Mouse (Mus musculus) intestine, embryonic 15.5 days (tissue): Measurements from ENCODE around the gene Dohh. TPM values are rescaled to one million over a fixed set of nuclear protein-coding genes. Genes with fewer than 3 reads are reported as not detected.

Source experiments
- ATAC-seq: fragments of 200-750 bp; cut with Nextera tagmentation; 2 replicates; pipeline ENCODE4 v1.8.0; 2017; ENCODE audit warnings: moderate TSS enrichment, moderate library complexity
- H3K27ac ChIP-seq: fragments of 300-500 bp; sonication (generic); 2 replicates; pipeline ENCODE4 v1.5.1; 2015; ENCODE audit warnings: mild to moderate bottlenecking, inconsistent platforms
- H3K27me3 ChIP-seq: fragments of 300-500 bp; sonication (generic); replicated peaks from 2 replicates; pipeline ENCODE4 v1.6.1; 2015; ENCODE audit warnings: inconsistent platforms
- H3K36me3 ChIP-seq: fragments of 300-500 bp; sonication (generic); 2 replicates; pipeline ENCODE4 v1.6.1; 2015; ENCODE audit warnings: inconsistent platforms
- H3K4me1 ChIP-seq: fragments of 300-500 bp; sonication (generic); replicated peaks from 2 replicates; pipeline ENCODE4 v1.6.1; 2015; ENCODE audit warnings: inconsistent platforms
- H3K4me2 ChIP-seq: fragments of 300-500 bp; sonication (generic); replicated peaks from 2 replicates; pipeline ENCODE4 v1.6.1; 2015; ENCODE audit warnings: mild to moderate bottlenecking, inconsistent platforms
- H3K4me3 ChIP-seq: fragments of 300-500 bp; sonication (generic); replicated peaks from 2 replicates; pipeline ENCODE4 v1.5.1; 2015; ENCODE audit warnings: inconsistent platforms
- H3K9ac ChIP-seq: fragments of 300-500 bp; sonication (generic); 2 replicates; pipeline ENCODE4 v1.6.1; 2015; ENCODE audit warnings: inconsistent platforms
- H3K9me3 ChIP-seq: fragments of 300-500 bp; sonication (generic); 2 replicates; pipeline ENCODE4 v1.6.1; 2016; ENCODE audit warnings: inconsistent platforms
- WGBS: fragments of 180-500 bp; shearing (Covaris S2); methylation state at CpG from one replicate; pipeline ENCODE4 v1.1.7; 2015; 5-methylcytosine and 5-hydroxymethylcytosine counted together
- polyA plus RNA-seq: library from polyadenylated mRNA; unstranded; fragments of >200 nt; fragmentation: Nextera tagmentation; extraction: Ambion mirVana; gene quantifications from 2 replicates; pipeline ENCODE4 v1.2.1, GENCODE M21; 2015

Gene Dohh
- polyA plus RNA-seq, 1 experiment from 2014 or later: 89.2 TPM

DNA sequence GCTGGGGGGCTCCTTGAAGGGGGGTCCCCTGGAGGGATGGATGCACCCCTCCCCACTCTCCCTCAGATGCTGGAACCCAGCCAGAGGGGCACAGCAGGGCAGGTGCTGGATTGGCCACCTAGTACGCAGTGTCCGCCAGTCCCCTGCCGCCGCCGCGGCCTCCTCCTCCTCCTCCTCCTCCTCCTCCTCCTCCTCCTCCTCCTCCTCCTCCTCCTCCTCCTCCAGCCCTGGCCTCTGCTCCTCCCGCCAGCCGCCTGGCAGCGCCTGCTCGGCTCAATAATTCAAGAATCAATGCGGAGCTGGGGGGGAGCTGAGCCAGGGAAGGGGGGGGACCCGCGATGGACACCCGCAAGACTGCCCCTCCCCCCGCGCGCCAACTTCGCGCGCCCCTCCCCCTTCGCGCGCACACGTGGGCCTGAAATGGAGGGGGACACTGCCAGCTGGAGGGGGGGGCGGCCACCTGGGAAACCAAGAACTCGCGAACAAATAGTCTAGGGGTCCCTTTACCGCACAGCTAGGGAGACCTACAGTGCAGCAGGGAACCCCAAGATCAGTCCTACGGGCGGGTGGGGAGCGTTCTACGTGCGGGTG, 41.9 kb downstream of the Dohh start:
- peak overlapping the region; percentile 51 for H3K27ac ChIP-seq
- H3K9ac ChIP-seq: peak overlapping the region; percentile 73
- H3K9me3 ChIP-seq: no peaks in the 10 kb centered on the region
- no peaks in the 10 kb centered on the region for H3K27me3 ChIP-seq
- no peaks in the 10 kb centered on the region for H3K36me3 ChIP-seq
- 2% methylated on average over 17 of the region's 33 CpGs for WGBS
- H3K4me3 ChIP-seq: peak overlapping the region; percentile 66
- ATAC-seq: no peak
- H3K4me1 ChIP-seq: peaks cover 40% of the 10 kb centered on the region
- peak overlapping the region; percentile 85 for H3K4me2 ChIP-seq

- H3K36me3 ChIP-seq: no peaks in the 10 kb centered on the region
- H3K27me3 ChIP-seq: no peaks in the 10 kb centered on the region
- peak overlapping the region; percentile 85 for H3K4me2 ChIP-seq
- H3K9ac ChIP-seq: peak overlapping the region; percentile 73
- H3K4me3 ChIP-seq: peak overlapping the region; percentile 66
- no peaks in the 10 kb centered on the region for H3K9me3 ChIP-seq
- H3K27ac ChIP-seq: peak overlapping the region; percentile 48; the same call in 1 of the 2 replicates
- no peak for ATAC-seq
- H3K4me1 ChIP-seq: peaks cover 44% of the 10 kb centered on the region
- WGBS: under 1% methylated on average over 38 of the region's 38 CpGs
Measured at GRCm38 (mm10) chr10:81426897-81427296, 42.7 kb downstream of the Dohh start.

DNA sequence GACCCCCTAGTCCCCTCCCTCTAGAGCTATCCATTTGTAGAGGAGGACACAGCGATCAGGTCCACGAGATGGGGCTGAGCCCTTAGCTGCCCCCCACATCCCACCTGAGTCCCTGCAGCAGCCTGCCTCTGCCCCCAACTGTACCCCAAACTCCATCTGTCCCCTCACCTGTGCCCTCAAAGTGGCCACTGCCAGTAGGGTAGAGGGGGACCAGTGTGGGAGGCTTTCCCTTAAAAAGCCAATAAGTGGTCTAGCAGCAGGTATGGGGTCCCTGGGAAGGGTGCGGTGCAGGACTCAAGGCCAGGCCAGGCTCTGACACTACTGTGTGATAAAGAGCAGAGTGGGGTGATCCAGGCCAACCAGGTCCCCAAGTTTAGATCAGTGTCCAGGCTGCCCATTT, 43.1 kb downstream of the Dohh start:
- Histone ChIP-seq H3K9me3 (no peaks in the 10 kb centered on the region), H3K27ac (no peak overlapping the region), H3K4me1 (peaks cover 45% of the 10 kb centered on the region), H3K9ac (peak overlapping the region; percentile 73; the same call in 1 of the 2 replicates), H3K27me3 (no peaks in the 10 kb centered on the region), H3K4me2 (peak overlapping the region; percentile 85), H3K4me3 (peak overlapping the region; percentile 66), H3K36me3 (no peaks in the 10 kb centered on the region)
- WGBS: 35% methylated on average over 3 of the region's 3 CpGs
- no peak for ATAC-seq

DNA sequence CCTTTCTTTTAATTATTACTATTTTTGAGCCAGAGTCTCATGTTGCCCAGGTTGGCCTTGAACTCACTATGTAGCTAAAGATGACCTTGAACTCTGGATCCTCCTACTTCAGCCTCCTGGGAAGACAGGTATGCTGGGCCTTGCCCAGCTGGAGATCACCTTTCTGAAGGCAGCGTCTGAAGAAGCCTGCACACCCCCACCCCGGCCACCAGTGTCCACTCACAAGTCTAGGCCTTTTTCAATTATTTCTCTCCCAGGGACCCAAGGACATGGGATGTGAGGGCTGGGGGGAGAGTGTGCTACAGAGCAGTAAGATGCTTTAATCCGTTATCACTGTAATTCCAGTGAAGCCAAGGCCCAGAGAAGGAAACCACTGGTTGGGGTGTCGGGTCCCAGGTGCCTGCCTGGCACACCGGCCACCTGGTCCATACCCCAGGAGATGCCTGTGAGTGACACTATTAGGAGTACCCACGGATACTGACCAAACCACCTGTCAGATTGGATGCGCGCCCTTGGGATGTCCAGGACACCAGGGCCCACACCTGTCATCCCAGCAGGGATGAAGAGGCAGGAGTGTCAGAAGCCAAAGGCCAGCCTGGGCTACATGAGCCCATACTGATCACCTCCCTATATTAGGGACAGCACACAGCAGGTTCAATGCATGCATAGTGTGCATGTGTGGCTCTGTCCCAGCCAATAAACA, 43.7 kb downstream of the Dohh start:
- 81% methylated on average over 8 of the region's 8 CpGs for WGBS
- no peak for ATAC-seq
- H3K9ac ChIP-seq: no peak overlapping the region
- no peak overlapping the region for H3K4me3 ChIP-seq
- H3K27me3 ChIP-seq: no peaks in the 10 kb centered on the region
- H3K4me1 ChIP-seq: peaks cover 49% of the 10 kb centered on the region
- H3K36me3 ChIP-seq: no peaks in the 10 kb centered on the region
- H3K4me2 ChIP-seq: no peak overlapping the region
- no peak overlapping the region for H3K27ac ChIP-seq
- no peaks in the 10 kb centered on the region for H3K9me3 ChIP-seq

- no peak overlapping the region for H3K4me3 ChIP-seq
- H3K9me3 ChIP-seq: no peaks in the 10 kb centered on the region
- no peaks in the 10 kb centered on the region for H3K36me3 ChIP-seq
- no peak overlapping the region for H3K27ac ChIP-seq
- 86% methylated on average over 7 of the region's 7 CpGs for WGBS
- no peak overlapping the region for H3K4me2 ChIP-seq
- no peak overlapping the region for H3K9ac ChIP-seq
- H3K4me1 ChIP-seq: peaks cover 55% of the 10 kb centered on the region
- no peak for ATAC-seq
- H3K27me3 ChIP-seq: no peaks in the 10 kb centered on the region
Measured at GRCm38 (mm10) chr10:81428507-81428870, 44.3 kb downstream of the Dohh start.

GRCm38 (mm10) chr10:81429092-81429491, 44.9 kb downstream of the Dohh start:
- 0 out of 2 replicates have a peak overlapping the region, but pooled peaks have one; percentile 91 for H3K27ac ChIP-seq
- no peaks in the 10 kb centered on the region for H3K27me3 ChIP-seq
- ATAC-seq: no peak
- H3K9ac ChIP-seq: no peak overlapping the region
- H3K4me3 ChIP-seq: peak overlapping the region; percentile 74; the same call in 1 of the 2 replicates
- WGBS: 38% methylated on average over 2 of the region's 2 CpGs
- no peaks in the 10 kb centered on the region for H3K36me3 ChIP-seq
- peaks cover 57% of the 10 kb centered on the region for H3K4me1 ChIP-seq
- H3K9me3 ChIP-seq: no peaks in the 10 kb centered on the region
- H3K4me2 ChIP-seq: peak overlapping the region; percentile 95

DNA sequence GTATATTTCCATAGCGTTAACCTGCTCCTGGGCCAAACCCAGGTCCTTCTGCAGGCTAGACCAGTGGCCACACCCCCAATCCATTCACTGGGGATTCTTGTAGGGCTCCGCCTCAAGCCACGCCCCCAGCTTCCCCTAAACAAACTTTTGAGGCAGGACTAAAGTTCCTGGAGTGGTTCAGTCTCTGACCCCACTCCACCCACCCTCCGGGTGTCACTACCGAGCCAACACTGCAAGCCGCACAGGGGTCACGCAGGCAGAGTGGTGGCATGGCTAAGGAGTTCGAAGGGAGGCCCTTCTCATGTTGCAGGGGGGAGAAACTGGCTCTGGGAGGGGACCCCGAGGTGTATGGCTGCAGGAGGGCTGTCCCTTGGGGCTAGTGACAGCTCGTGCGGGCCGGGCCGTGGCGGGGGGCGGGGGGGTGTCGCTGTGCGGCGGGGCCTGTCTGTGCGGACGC, 45.4 kb downstream of the Dohh start:
- Histone ChIP-seq H3K9ac (peak overlapping the region; percentile 76), H3K4me2 (peak overlapping the region; percentile 95), H3K9me3 (no peaks in the 10 kb centered on the region), H3K4me1 (peaks cover 53% of the 10 kb centered on the region), H3K36me3 (no peaks in the 10 kb centered on the region), H3K4me3 (peak overlapping the region; percentile 74), H3K27me3 (0 out of 2 replicates have a peak, but pooled peaks cover 2% of the 10 kb centered on the region), H3K27ac (peak overlapping the region; percentile 91)
- under 1% methylated on average over 20 of the region's 20 CpGs for WGBS
- ATAC-seq: peak; percentile 50

DNA sequence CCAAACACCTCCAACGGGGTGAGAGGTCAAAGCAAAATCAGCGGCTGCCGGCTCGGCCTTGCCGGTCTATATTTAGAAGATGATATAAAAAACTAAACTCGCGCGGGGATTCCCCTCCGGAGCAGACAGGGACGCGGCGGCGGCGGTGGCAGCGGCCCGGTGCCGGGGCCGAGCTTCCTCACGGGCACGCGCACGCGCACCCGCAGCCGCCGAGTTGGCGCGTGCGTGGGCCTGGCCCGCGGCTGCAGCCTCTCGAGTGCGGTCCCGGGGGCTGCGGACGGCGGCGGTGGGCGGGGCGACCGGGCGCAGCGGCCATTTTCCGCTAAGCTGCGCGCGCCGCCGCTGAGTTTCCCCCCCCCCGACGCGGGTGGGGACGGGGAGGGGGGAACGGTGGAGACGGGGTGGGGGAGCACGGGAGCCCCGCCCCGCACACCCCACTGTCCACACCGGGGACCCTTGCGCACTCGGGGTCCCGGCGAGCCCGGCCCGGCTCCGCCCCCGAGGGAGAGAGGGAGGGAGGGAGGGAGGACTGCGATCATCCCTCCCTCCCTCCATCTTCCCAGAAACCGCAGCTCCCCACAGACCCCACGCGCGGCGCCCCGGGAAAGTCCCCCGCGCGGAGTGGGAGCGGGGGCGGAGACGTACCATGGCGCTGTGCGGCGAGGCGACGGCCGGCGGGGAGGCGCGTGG, 46.1 kb downstream of the Dohh start:
- under 1% methylated on average over 48 of the region's 89 CpGs for WGBS
- Histone ChIP-seq H3K9ac (peak overlapping the region; percentile 76), H3K4me1 (peaks cover 48% of the 10 kb centered on the region)

GRCm38 (mm10) chr10:81430831-81431525, 46.8 kb downstream of the Dohh start:
- peak overlapping the region; percentile 76 for H3K9ac ChIP-seq
- H3K4me2 ChIP-seq: peak overlapping the region; percentile 95
- WGBS: 2% methylated on average over 53 of the region's 70 CpGs
- 0 out of 2 replicates have a peak, but pooled peaks cover 5% of the 10 kb centered on the region for H3K27me3 ChIP-seq
- peak overlapping the region; percentile 91 for H3K27ac ChIP-seq
- H3K4me1 ChIP-seq: peaks cover 44% of the 10 kb centered on the region
- H3K4me3 ChIP-seq: peak overlapping the region; percentile 74
- no peaks in the 10 kb centered on the region for H3K36me3 ChIP-seq
- ATAC-seq: peak; percentile 17
- H3K9me3 ChIP-seq: no peaks in the 10 kb centered on the region

More for the DNA sequence above, 46.1 kb downstream of the Dohh start:
- peak; percentile 20 for ATAC-seq
- H3K4me3 ChIP-seq: peak overlapping the region; percentile 74
- no peaks in the 10 kb centered on the region for H3K36me3 ChIP-seq
- peak overlapping the region; percentile 91 for H3K27ac ChIP-seq
- H3K9me3 ChIP-seq: no peaks in the 10 kb centered on the region
- H3K27me3 ChIP-seq: 0 out of 2 replicates have a peak, but pooled peaks cover 3% of the 10 kb centered on the region
- H3K4me2 ChIP-seq: peak overlapping the region; percentile 95

- no peak for ATAC-seq
- H3K4me1 ChIP-seq: peaks cover 44% of the 10 kb centered on the region
- H3K27me3 ChIP-seq: 0 out of 2 replicates have a peak, but pooled peaks cover 7% of the 10 kb centered on the region
- H3K4me3 ChIP-seq: peak overlapping the region; percentile 74; the same call in 1 of the 2 replicates
- H3K9me3 ChIP-seq: no peaks in the 10 kb centered on the region
- no peak overlapping the region for H3K27ac ChIP-seq
- no peak overlapping the region for H3K9ac ChIP-seq
- 15% methylated on average over 15 of the region's 15 CpGs for WGBS
- peak overlapping the region; percentile 95 for H3K4me2 ChIP-seq
- no peaks in the 10 kb centered on the region for H3K36me3 ChIP-seq
Measured at GRCm38 (mm10) chr10:81431526-81432168, 47.4 kb downstream of the Dohh start.

- no peaks in the 10 kb centered on the region for H3K36me3 ChIP-seq
Measured at GRCm38 (mm10) chr10:81432169-81432867, 48.1 kb downstream of the Dohh start.

More at GRCm38 (mm10) chr10:81432169-81432867, 48.1 kb downstream of the Dohh start:
- Histone ChIP-seq H3K9ac (no peak overlapping the region), H3K9me3 (no peaks in the 10 kb centered on the region), H3K4me2 (peak overlapping the region; percentile 61), H3K27ac (no peak overlapping the region), H3K27me3 (0 out of 2 replicates have a peak, but pooled peaks cover 7% of the 10 kb centered on the region), H3K4me3 (no peak overlapping the region), H3K4me1 (peaks cover 41% of the 10 kb centered on the region)
- no peak; the same call in 1 of the 2 replicates for ATAC-seq
- WGBS: 63% methylated on average over 21 of the region's 21 CpGs
